ENCODE assay signal across 28 mouse cellular contexts in genomic region chr7:135034811-135035210, GRCm38 (mm10).
DNase-seq lines count a peak whose midpoint lies in the region; ATAC-seq and TF ChIP-seq lines count a peak whose summit lies in the region.
"Had no signal": no experiment of that assay in that cellular context is flagged by ENCODE, and none has a peak within 500 bp of the region (broad histone marks: within the 10 kb centered on the region; RNA-seq: fewer than 3 reads in every experiment).

No protein-coding gene starts in this region.

- ATAC-seq in kidney, embryonic 14.5 days (ENCODE audit: low FRiP score, low TSS enrichment): peak; percentile 14; the same call in 1 of the 2 replicates
- ATAC-seq in kidney, postnatal 0 days (replicated peaks; ENCODE audit: low FRiP score, low read depth): 0 out of 2 replicates have a peak, but pooled peaks have one; percentile 36
- ATAC-seq: activated CD4-positive, CD25-positive, alpha-beta regulatory T cell, adult 4 months; CD4-positive, CD25-positive, alpha-beta regulatory T cell, adult 4 months; forebrain, embryonic 15.5 days had no signal

- no peak overlapping the region for H3K9ac ChIP-seq in kidney, embryonic 14.5 days (ENCODE audit: low read depth, low read length)
- no peak overlapping the region for H3K9ac ChIP-seq in kidney, postnatal 0 days (ENCODE audit: low read depth, low read length)
- H3K9ac ChIP-seq: embryonic facial prominence, embryonic 13.5 days; forebrain, embryonic 12.5 days; forebrain, embryonic 15.5 days; heart, embryonic 13.5 days; hindbrain, embryonic 14.5 days had no signal

- TF ChIP-seq CTCF in kidney, postnatal 0 days (IDR thresholded peaks at IDR 0.05; ENCODE audit: low read depth): no peak

- peaks cover 29% of the 10 kb centered on the region for H3K4me1 ChIP-seq in kidney, embryonic 14.5 days (ENCODE audit: control insufficient read depth, insufficient read depth, low read length)
- H3K4me1 ChIP-seq in kidney, postnatal 0 days (replicated peaks; ENCODE audit: insufficient read depth, low read length): peaks cover 6% of the 10 kb centered on the region; the same call in 1 of the 2 replicates
- H3K4me1 ChIP-seq: forebrain, embryonic 15.5 days had no signal

- H3K27ac ChIP-seq in kidney, embryonic 14.5 days (ENCODE audit: low read depth, low read length): no peak overlapping the region
- H3K27ac ChIP-seq in kidney, postnatal 0 days: no peak overlapping the region
- H3K27ac ChIP-seq: embryonic facial prominence, embryonic 10.5 days; embryonic facial prominence, embryonic 13.5 days; forebrain, embryonic 12.5 days; forebrain, embryonic 15.5 days; heart, adult 2 months; heart, embryonic 10.5 days; heart, embryonic 13.5 days; hindbrain, embryonic 14.5 days had no signal

- H3K27me3 ChIP-seq in kidney, embryonic 14.5 days (ENCODE audit: control insufficient read depth, insufficient read depth, low read length): no peaks in the 10 kb centered on the region
- H3K27me3 ChIP-seq in kidney, postnatal 0 days (ENCODE audit: insufficient read depth, low read length): no peaks in the 10 kb centered on the region
- H3K27me3 ChIP-seq: embryonic facial prominence, embryonic 13.5 days; forebrain, embryonic 12.5 days; forebrain, embryonic 15.5 days; heart, embryonic 13.5 days had no signal

- no peak overlapping the region for H3K4me2 ChIP-seq in kidney, embryonic 14.5 days (replicated peaks; ENCODE audit: low read depth, low read length)
- H3K4me2 ChIP-seq in kidney, postnatal 0 days (ENCODE audit: low read length): no peak overlapping the region
- H3K4me2 ChIP-seq: embryonic facial prominence, embryonic 13.5 days; forebrain, embryonic 12.5 days; forebrain, embryonic 15.5 days; heart, embryonic 13.5 days; hindbrain, embryonic 14.5 days had no signal

- H3K9me3 ChIP-seq in kidney, embryonic 14.5 days (ENCODE audit: control insufficient read depth, low read length): no peaks in the 10 kb centered on the region
- no peaks in the 10 kb centered on the region for H3K9me3 ChIP-seq in kidney, postnatal 0 days (replicated peaks; ENCODE audit: low read length)
- H3K9me3 ChIP-seq: embryonic facial prominence, embryonic 10.5 days; embryonic facial prominence, embryonic 13.5 days; forebrain, embryonic 12.5 days; forebrain, embryonic 15.5 days; heart, embryonic 10.5 days; heart, embryonic 13.5 days had no signal

- no peak overlapping the region for H3K4me3 ChIP-seq in kidney, embryonic 14.5 days (ENCODE audit: low read length)
- H3K4me3 ChIP-seq in kidney, postnatal 0 days (replicated peaks; ENCODE audit: low read depth, low read length): no peak overlapping the region
- H3K4me3 ChIP-seq: embryonic facial prominence, embryonic 10.5 days; embryonic facial prominence, embryonic 13.5 days; erythroblast, embryonic 14.5 days; forebrain, embryonic 12.5 days; forebrain, embryonic 15.5 days; heart, adult 2 months; heart, embryonic 10.5 days; heart, embryonic 13.5 days had no signal

- DNase-seq in kidney, adult 9 months: peak; percentile 80
- no peak for DNase-seq in kidney, postnatal 0 days (ENCODE audit: low spot score)
- peak; percentile 49 to 69 for DNase-seq in kidney, postnatal 36 days
- no peak for DNase-seq in urinary bladder, adult 18-20 months (ENCODE audit: low spot score in 2 of 2)
- DNase-seq in lung, postnatal 36 days: no peak
- DNase-seq: adrenal gland, adult 8-10 months; adrenal gland, postnatal 25 days; cerebellum, adult 11-12 months; cerebellum, adult 8-10 months; cerebellum, postnatal 10 days; cerebellum, postnatal 36 days; embryo, embryonic 11 days; gastrocnemius, postnatal 10 days; gastrocnemius, postnatal 36 days; heart, adult 2 months; heart, postnatal 14 days; heart, postnatal 4 days had no signal

- H3K36me3 ChIP-seq in kidney, embryonic 14.5 days (ENCODE audit: control insufficient read depth, insufficient read depth, low read length): no peaks in the 10 kb centered on the region
- H3K36me3 ChIP-seq in kidney, postnatal 0 days (ENCODE audit: insufficient read depth, low read length): no peaks in the 10 kb centered on the region
- H3K36me3 ChIP-seq: embryonic facial prominence, embryonic 10.5 days; embryonic facial prominence, embryonic 13.5 days; forebrain, embryonic 12.5 days; forebrain, embryonic 15.5 days; heart, embryonic 10.5 days; heart, embryonic 13.5 days had no signal

- WGBS in kidney, embryonic 14.5 days: 28% methylated on average over 5 of the region's 5 CpGs
- WGBS in kidney, postnatal 0 days: 32% methylated on average over 5 of the region's 5 CpGs

Comparison
In these comparisons a context has a peak if more than half of its experiments do, and no peak if none do; other contexts are left out.
1. DNase-seq: peak in kidney, adult 9 months (single experiment) and kidney, postnatal 36 days (2 of 2); none in kidney, postnatal 0 days (single experiment), urinary bladder, adult 18-20 months (0 of 2) and lung, postnatal 36 days (single experiment).